8 mouse cellular contexts compared by ENCODE assay signal in genomic region chr6:28831854-28832750, GRCm38 (mm10). TPM values are rescaled to one million over a fixed set of nuclear protein-coding genes. Genes with fewer than 3 reads are reported as not detected.
A peak's percentile ranks its signal among the peaks of the same experiment; 100 is the strongest.
DNase-seq lines count a peak whose midpoint lies in the region; ATAC-seq and TF ChIP-seq lines count a peak whose summit lies in the region.

No protein-coding gene starts in this region.

- ATAC-seq in limb, embryonic 13.5 days (ENCODE audit: low FRiP score, low read depth): peak; percentile 56; the same call in 1 of the 2 replicates
- ATAC-seq in midbrain, postnatal 0 days (ENCODE audit: low FRiP score): peak; percentile 54

- H3K27ac ChIP-seq in gastrocnemius, adult 2 months: peak overlapping the region; percentile 49
- H3K27ac ChIP-seq in limb, embryonic 13.5 days: no peak overlapping the region
- peak overlapping the region; percentile 91 for H3K27ac ChIP-seq in midbrain, postnatal 0 days (ENCODE audit: low read depth, low read length)

- WGBS in limb, embryonic 13.5 days: under 1% methylated on average over 66 of the region's 82 CpGs
- WGBS in midbrain, postnatal 0 days: under 1% methylated on average over 51 of the region's 82 CpGs

- H3K27me3 ChIP-seq in limb, embryonic 13.5 days: peaks cover 59% of the 10 kb centered on the region
- no peaks in the 10 kb centered on the region for H3K27me3 ChIP-seq in midbrain, postnatal 0 days (ENCODE audit: insufficient read depth, low read length)

- intact Hi-C loops in gastrocnemius, adult 2 months (cut with DNase I): no loop called here

- H3K4me3 ChIP-seq in gastrocnemius, adult 2 months: peak overlapping the region; percentile 89
- peak overlapping the region; percentile 65 for H3K4me3 ChIP-seq in limb, embryonic 13.5 days
- H3K4me3 ChIP-seq in midbrain, postnatal 0 days (ENCODE audit: low read depth, low read length): peak overlapping the region; percentile 91

- DNase-seq in gastrocnemius, adult 2 months: peak; percentile 42
- no peak for DNase-seq in gastrocnemius, adult 18-20 months (ENCODE audit: low spot score)
- peak; percentile 52 for DNase-seq in ES-CJ7 (ENCODE audit: low read depth, low spot score)
- DNase-seq in embryo, embryonic 10 days (ENCODE audit: low spot score): peak; percentile 70
- DNase-seq in heart, postnatal 4 days: peak; percentile 44
- DNase-seq in midbrain, postnatal 0 days (ENCODE audit: low spot score): peak; percentile 65
- peak; percentile 34 for DNase-seq in thymus, postnatal 25 days

- no peaks in the 10 kb centered on the region for H3K9me3 ChIP-seq in limb, embryonic 13.5 days
- H3K9me3 ChIP-seq in midbrain, postnatal 0 days (ENCODE audit: low read length): no peaks in the 10 kb centered on the region

- H3K9ac ChIP-seq in limb, embryonic 13.5 days: peak overlapping the region; percentile 74
- peak overlapping the region; percentile 96 for H3K9ac ChIP-seq in midbrain, postnatal 0 days (replicated peaks; ENCODE audit: low read length, poor library complexity, severe bottlenecking)

- H3K36me3 ChIP-seq in limb, embryonic 13.5 days: peaks cover 9% of the 10 kb centered on the region; the same call in 1 of the 2 replicates
- no peaks in the 10 kb centered on the region for H3K36me3 ChIP-seq in midbrain, postnatal 0 days (ENCODE audit: insufficient read depth, low read length)

- H3K4me2 ChIP-seq in limb, embryonic 13.5 days (replicated peaks): peak overlapping the region; percentile 100
- H3K4me2 ChIP-seq in midbrain, postnatal 0 days (ENCODE audit: low read depth, low read length, poor library complexity, severe bottlenecking): peak overlapping the region; percentile 94

- no peak for TF ChIP-seq CTCF in gastrocnemius, adult 2 months (IDR thresholded peaks at IDR 0.05)
- no peak for TF ChIP-seq CTCF in midbrain, postnatal 0 days (IDR thresholded peaks at IDR 0.05)

- peaks cover 22% of the 10 kb centered on the region for H3K4me1 ChIP-seq in limb, embryonic 13.5 days
- H3K4me1 ChIP-seq in midbrain, postnatal 0 days (ENCODE audit: insufficient read depth, low read length): peaks cover 23% of the 10 kb centered on the region; the same call in 1 of the 2 replicates

RNA-seq across cellular contexts. Expression of gene Lrrc4, which starts 0.6 kb away (rescaled TPM):
- total RNA-seq in gastrocnemius, adult 2 months (2021): under 1 TPM; 0.33 to 0.54 TPM
- total RNA-seq in gastrocnemius, adult 18-20 months (2021): under 1 TPM; 0.39 to 0.40 TPM
- 1 to 10 TPM; 1.2 to 1.6 TPM for total RNA-seq in heart, postnatal 4 days (2021)
- 0.36 and 0.42 TPM in 2 replicates for polyA plus RNA-seq in limb, embryonic 13.5 days (2015; fragmentation: Nextera tagmentation; extraction: Ambion mirVana)
- total RNA-seq in midbrain, postnatal 0 days (2014; rRNA removed): 45.0 and 61.2 TPM in 2 replicates
- polyA plus RNA-seq in midbrain, postnatal 0 days (2015; fragmentation: Nextera tagmentation; extraction: Ambion mirVana): 5.8 and 5.9 TPM in 2 replicates

Comparison
In these comparisons a context has a peak if more than half of its experiments do, and no peak if none do; other contexts are left out.
1. RNA of gene Lrrc4, which starts 0.6 kb away (total RNA-seq): 45.0 to 61.2 TPM in midbrain, postnatal 0 days; 1.2 to 1.6 TPM in heart, postnatal 4 days, 0.33 to 0.54 TPM in gastrocnemius, adult 2 months and 0.39 to 0.40 TPM in gastrocnemius, adult 18-20 months; every median in the first group is over 10 times any median in the second.
2. Peak in every context shown above with its lines, with median percentiles within 50 percentile points of each other: H3K4me3 ChIP-seq.